Mouse (Mus musculus) cerebellum, adult 11 months (tissue): ENCODE results near the gene Tmem217.
"Not testable (repeated sequence)": the region's sequence is repeated elsewhere in the genome, so short reads cannot be mapped to it uniquely, and the experiment has no call there.

Experiments used
- DNase-seq: peaks from one replicate; pipeline ENCODE4 v3.0.0; 2022

Gene Tmem217

GRCm38 (mm10) chr17:29548494-29548893, 3.7 kb downstream of the Tmem217 start:
- DNase-seq, result no peak

- DNase-seq, result no peak
Observed at GRCm38 (mm10) chr17:29545241-29545640, 6.9 kb downstream of the Tmem217 start.

- no peak for DNase-seq
Observed at GRCm38 (mm10) chr17:29544064-29544463, 8.1 kb downstream of the Tmem217 start.

GRCm38 (mm10) chr17:29542831-29543690, 9.1 kb downstream of the Tmem217 start:
- peak; percentile 48 for DNase-seq

GRCm38 (mm10) chr17:29541419-29541818, 10.8 kb downstream of the Tmem217 start:
- peak; percentile 54 for DNase-seq

GRCm38 (mm10) chr17:29540426-29540825, 11.8 kb downstream of the Tmem217 start:
- no peak for DNase-seq

GRCm38 (mm10) chr17:29533866-29534265, 18.3 kb downstream of the Tmem217 start:
- DNase-seq, result no peak

GRCm38 (mm10) chr17:29531757-29532384, 20.3 kb downstream of the Tmem217 start:
- no peak for DNase-seq

- DNase-seq, result no peak
Observed at GRCm38 (mm10) chr17:29531278-29531677, 20.9 kb downstream of the Tmem217 start.

GRCm38 (mm10) chr17:29530508-29530907, 21.7 kb downstream of the Tmem217 start:
- no peak for DNase-seq

GRCm38 (mm10) chr17:29528568-29529187, 23.5 kb downstream of the Tmem217 start:
- no peak for DNase-seq

GRCm38 (mm10) chr17:29525613-29526012, 26.6 kb downstream of the Tmem217 start:
- DNase-seq, result no peak

GRCm38 (mm10) chr17:29519731-29520130, 32.5 kb downstream of the Tmem217 start:
- DNase-seq, result no peak

- not testable (repeated sequence) for DNase-seq
Observed at GRCm38 (mm10) chr17:29518665-29519064, 33.5 kb downstream of the Tmem217 start.

- DNase-seq, result peak; percentile 79
Observed at GRCm38 (mm10) chr17:29514435-29514834, 37.8 kb downstream of the Tmem217 start.

- DNase-seq, result no peak
Observed at GRCm38 (mm10) chr17:29513044-29513730, 39.0 kb downstream of the Tmem217 start.

GRCm38 (mm10) chr17:29510691-29511090, 41.5 kb downstream of the Tmem217 start:
- DNase-seq, result no peak

- no peak for DNase-seq
Observed at GRCm38 (mm10) chr17:29508927-29509608, 43.1 kb downstream of the Tmem217 start.

- no peak for DNase-seq
Observed at GRCm38 (mm10) chr17:29503700-29504099, 48.5 kb downstream of the Tmem217 start.

- DNase-seq, result no peak
Observed at GRCm38 (mm10) chr17:29502669-29503665, 49.2 kb downstream of the Tmem217 start.

- DNase-seq, result no peak
Observed at GRCm38 (mm10) chr17:29502005-29502668, 50.0 kb downstream of the Tmem217 start.
